Mouse (Mus musculus): ENCODE data around the gene Fam71b.

The Fam71b gene

GRCm38 (mm10) chr11:46396167-46396859, at the start of gene Fam71b:
Fam71b (plus strand) TSS chr11:46396559.
- in situ Hi-C loops (cut with MboI; ENCODE audit: low pct_unique_long_range_greater_than_20kb in 1 of 2, low sequenced_read_pairs in 2 of 2, unreplicated experiment in 1 of 2), result no loop called here

DNA sequence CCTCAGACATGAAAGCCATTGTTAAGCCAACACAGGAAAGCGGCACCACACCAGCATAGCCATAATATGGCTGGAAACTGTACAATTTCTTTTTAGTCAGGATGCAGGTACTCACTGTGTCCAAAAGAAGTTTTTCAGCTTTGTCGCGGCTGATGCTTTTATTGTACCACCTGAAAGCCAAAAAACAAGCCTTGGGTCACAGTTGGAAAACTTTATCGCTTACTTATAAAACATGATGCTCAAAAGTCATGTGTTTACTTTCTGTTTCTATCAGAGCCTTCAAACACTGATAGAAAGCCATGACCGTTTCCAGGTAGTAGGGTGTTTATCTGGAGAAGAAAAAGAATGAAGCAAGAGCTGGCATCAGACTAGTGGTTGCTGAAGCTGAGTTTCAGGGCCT, 48.6 kb upstream of the Fam71b start:
- in situ Hi-C loops (cut with MboI; ENCODE audit: low pct_unique_long_range_greater_than_20kb in 1 of 2, low sequenced_read_pairs in 2 of 2, unreplicated experiment in 1 of 2), result no loop called here

- in situ Hi-C loops (cut with MboI; ENCODE audit: low pct_unique_long_range_greater_than_20kb in 1 of 2, low sequenced_read_pairs in 2 of 2, unreplicated experiment in 1 of 2), result no loop called here
Observed at GRCm38 (mm10) chr11:46348416-46348815, 47.9 kb upstream of the Fam71b start.

DNA sequence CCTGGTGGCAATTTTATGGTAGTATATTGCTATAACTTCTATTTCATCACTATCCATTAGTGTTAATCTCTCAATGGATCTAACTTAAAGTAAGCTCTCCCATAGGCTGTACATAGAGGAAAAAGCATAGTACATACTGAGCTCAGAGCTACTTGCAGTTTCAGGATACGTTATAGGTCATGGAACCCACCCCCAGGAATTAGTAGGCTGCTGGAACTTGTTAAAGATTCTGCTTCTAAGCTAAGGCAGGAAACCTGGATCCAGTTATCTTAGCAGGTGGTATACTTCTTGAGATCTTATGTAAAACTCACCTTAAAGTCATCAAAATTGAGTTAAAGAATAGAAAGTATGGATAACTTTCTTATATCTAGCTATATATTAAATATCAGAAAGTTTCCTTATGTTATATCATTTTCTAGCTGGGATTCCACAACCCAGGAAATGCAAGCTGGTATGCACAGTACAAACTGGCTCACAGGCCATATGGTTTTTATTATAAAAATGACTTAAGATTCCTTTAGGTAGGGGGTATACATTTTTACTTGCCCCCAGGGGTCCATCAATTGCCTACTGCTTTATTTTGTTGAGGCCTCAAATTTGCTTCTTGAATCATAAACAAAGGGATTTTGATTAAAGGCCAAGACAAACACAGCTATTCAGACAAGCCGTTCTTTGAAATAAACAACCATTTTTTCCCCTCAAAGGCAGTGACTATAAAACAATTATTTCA, 46.5 kb upstream of the Fam71b start:
- in situ Hi-C loops (cut with MboI; ENCODE audit: low pct_unique_long_range_greater_than_20kb in 1 of 2, low sequenced_read_pairs in 2 of 2, unreplicated experiment in 1 of 2), result no loop called here

DNA sequence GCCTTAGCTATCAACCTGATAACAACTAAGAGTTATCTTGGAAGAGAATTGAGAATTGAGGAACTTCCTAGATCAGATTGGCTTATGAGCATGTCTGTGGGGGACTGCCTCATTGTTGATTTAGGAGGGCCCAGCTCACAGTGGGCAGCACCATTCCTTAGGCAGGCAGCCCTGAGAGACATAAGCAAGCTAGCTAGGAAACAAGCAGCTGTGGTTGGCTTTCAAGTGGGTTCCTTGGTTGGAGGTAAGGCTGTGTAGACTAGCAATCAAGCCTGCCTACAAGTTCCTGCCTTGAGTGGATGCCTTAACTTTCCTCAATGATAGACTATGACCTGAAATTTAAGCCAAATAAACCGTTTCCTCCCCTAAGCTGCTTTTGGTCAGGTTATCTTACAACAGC, 38.0 kb upstream of the Fam71b start:
- in situ Hi-C loops (cut with MboI; ENCODE audit: low pct_unique_long_range_greater_than_20kb in 1 of 2, low sequenced_read_pairs in 2 of 2, unreplicated experiment in 1 of 2), result no loop called here

- in situ Hi-C loops (cut with MboI; ENCODE audit: low pct_unique_long_range_greater_than_20kb in 1 of 2, low sequenced_read_pairs in 2 of 2, unreplicated experiment in 1 of 2), result no loop called here
Observed at GRCm38 (mm10) chr11:46360991-46361665, 35.2 kb upstream of the Fam71b start.

GRCm38 (mm10) chr11:46362061-46363022, 34.0 kb upstream of the Fam71b start:
- in situ Hi-C loops (cut with MboI; ENCODE audit: low pct_unique_long_range_greater_than_20kb in 1 of 2, low sequenced_read_pairs in 2 of 2, unreplicated experiment in 1 of 2), result no loop called here

- in situ Hi-C loops (cut with MboI; ENCODE audit: low pct_unique_long_range_greater_than_20kb in 1 of 2, low sequenced_read_pairs in 2 of 2, unreplicated experiment in 1 of 2), result no loop called here
Observed at GRCm38 (mm10) chr11:46363864-46364263, 32.5 kb upstream of the Fam71b start.

DNA sequence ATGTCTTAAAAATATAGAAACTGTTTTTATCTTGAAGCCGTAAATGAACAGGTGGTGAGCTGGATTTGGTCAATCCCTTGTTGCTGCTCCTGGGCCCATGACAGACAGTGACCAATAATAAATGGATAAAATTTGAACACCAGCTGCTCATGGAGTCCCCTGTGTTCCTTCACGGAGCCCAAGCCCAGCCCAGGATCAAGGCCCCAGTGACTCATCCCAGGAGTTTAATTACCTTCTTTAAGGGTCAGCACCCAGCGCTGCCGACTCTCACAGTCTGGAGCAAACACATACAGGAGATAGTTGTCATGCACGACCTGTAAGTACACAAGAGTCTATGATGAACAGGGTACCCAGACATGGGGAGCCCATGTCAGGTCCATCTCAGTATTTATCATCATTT, 30.6 kb upstream of the Fam71b start:
- in situ Hi-C loops (cut with MboI; ENCODE audit: low pct_unique_long_range_greater_than_20kb in 1 of 2, low sequenced_read_pairs in 2 of 2, unreplicated experiment in 1 of 2), result no loop called here

GRCm38 (mm10) chr11:46366357-46366756, 30.0 kb upstream of the Fam71b start:
- in situ Hi-C loops (cut with MboI; ENCODE audit: low pct_unique_long_range_greater_than_20kb in 1 of 2, low sequenced_read_pairs in 2 of 2, unreplicated experiment in 1 of 2), result no loop called here

DNA sequence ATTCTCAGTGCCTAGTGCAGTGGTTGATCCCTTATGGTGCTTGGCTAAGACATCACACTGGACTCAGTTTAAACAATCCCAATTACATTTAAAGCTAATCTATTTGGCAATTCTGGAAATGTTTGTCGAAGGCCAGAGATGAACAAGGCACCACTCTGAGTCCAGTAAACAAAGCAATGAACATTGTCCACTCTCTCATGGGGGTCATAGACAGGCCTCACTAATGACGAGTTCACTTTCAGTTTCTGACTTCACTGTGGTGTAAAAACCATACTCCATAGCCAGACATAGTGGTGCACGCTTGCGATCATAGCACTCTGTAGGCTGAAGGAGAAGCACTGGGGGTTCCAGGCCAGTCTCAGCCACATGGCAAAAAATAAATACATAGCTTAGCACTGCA, 25.9 kb upstream of the Fam71b start:
- in situ Hi-C loops (cut with MboI; ENCODE audit: low pct_unique_long_range_greater_than_20kb in 1 of 2, low sequenced_read_pairs in 2 of 2, unreplicated experiment in 1 of 2), result no loop called here

DNA sequence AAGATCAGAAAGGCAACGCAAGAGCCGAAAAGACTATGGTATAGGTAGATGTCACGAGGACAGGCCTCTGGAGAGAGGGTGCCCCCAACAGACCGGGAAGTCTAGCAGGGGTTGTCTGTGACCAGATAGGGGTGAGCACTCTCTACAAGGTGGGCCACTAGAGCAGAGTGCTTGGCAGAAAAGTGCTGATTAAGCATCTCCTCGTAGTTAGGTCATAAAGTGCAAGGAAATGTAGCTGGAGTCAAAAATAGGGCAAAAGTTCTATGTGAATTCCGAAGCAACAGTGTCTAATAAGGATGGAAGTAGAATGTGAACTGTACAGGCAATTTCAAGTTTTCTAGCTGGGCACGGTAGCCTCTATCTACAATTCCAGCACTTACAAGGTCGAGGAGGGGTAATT, 25.1 kb upstream of the Fam71b start:
- in situ Hi-C loops (cut with MboI; ENCODE audit: low pct_unique_long_range_greater_than_20kb in 1 of 2, low sequenced_read_pairs in 2 of 2, unreplicated experiment in 1 of 2), result no loop called here

GRCm38 (mm10) chr11:46372331-46372953, 23.9 kb upstream of the Fam71b start:
- in situ Hi-C loops (cut with MboI; ENCODE audit: low pct_unique_long_range_greater_than_20kb in 1 of 2, low sequenced_read_pairs in 2 of 2, unreplicated experiment in 1 of 2), result no loop called here

- in situ Hi-C loops (cut with MboI; ENCODE audit: low pct_unique_long_range_greater_than_20kb in 1 of 2, low sequenced_read_pairs in 2 of 2, unreplicated experiment in 1 of 2), result no loop called here
Observed at GRCm38 (mm10) chr11:46373071-46374030, 23.0 kb upstream of the Fam71b start.

- in situ Hi-C loops (cut with MboI; ENCODE audit: low pct_unique_long_range_greater_than_20kb in 1 of 2, low sequenced_read_pairs in 2 of 2, unreplicated experiment in 1 of 2), result no loop called here
Observed at GRCm38 (mm10) chr11:46375015-46375414, 21.3 kb upstream of the Fam71b start.

- in situ Hi-C loops (cut with MboI; ENCODE audit: low pct_unique_long_range_greater_than_20kb in 1 of 2, low sequenced_read_pairs in 2 of 2, unreplicated experiment in 1 of 2), result no loop called here
Observed at GRCm38 (mm10) chr11:46377316-46377715, 19.0 kb upstream of the Fam71b start.

All from mouse embryonic stem cell (cell line).